Mouse (Mus musculus) heart, adult 2 months (tissue): ENCODE measurements around the gene Mrpl4.
"Not testable (repeated sequence)": the region's sequence is repeated elsewhere in the genome, so short reads cannot be mapped to it uniquely, and the experiment has no call there.

Source experiments
- CTCF ChIP-seq: fragments of 200-600 bp; IDR thresholded peaks from 2 replicates; pipeline ENCODE4 v1.8.1; 2022; ENCODE audit warnings: antibody characterized with exemption, mild to moderate bottlenecking, moderate library complexity
- EP300 ChIP-seq: fragments of 200-500 bp; IDR thresholded peaks from 2 replicates; pipeline ENCODE4 v1.6.1; 2011; ENCODE audit warnings: low read depth, low read length, control low read depth; ENCODE audit not compliant: insufficient read depth

GRCm38 (mm10) chr9:21044785-21045184 is 42.2 kb downstream of the Mrpl4 start:
- TF ChIP-seq CTCF, EP300: not testable (repeated sequence)
